Mouse (Mus musculus) bone marrow, adult 2 months (tissue): ENCODE measurements at regions not wholly inside any gene's neighbourhood (a gene's known extent, or its start where the extent isn't known, plus 50 kb on each side); places are given as distances from the start of the nearest gene placed in this dataset.

ENCODE experiments used
- CTCF ChIP-seq: fragments of 200-500 bp; IDR thresholded peaks from 2 replicates; pipeline ENCODE4 v1.5.1; 2011; ENCODE audit warnings: low read length, control low read depth; ENCODE audit not compliant: control insufficient read depth, insufficient read depth
- POLR2A ChIP-seq: fragments of 200-500 bp; IDR thresholded peaks from 2 replicates; pipeline ENCODE4 v1.6.1; 2011; ENCODE audit warnings: low read depth, mild to moderate bottlenecking, control low read depth, low read length, borderline replicate concordance; ENCODE audit not compliant: control insufficient read depth

DNA sequence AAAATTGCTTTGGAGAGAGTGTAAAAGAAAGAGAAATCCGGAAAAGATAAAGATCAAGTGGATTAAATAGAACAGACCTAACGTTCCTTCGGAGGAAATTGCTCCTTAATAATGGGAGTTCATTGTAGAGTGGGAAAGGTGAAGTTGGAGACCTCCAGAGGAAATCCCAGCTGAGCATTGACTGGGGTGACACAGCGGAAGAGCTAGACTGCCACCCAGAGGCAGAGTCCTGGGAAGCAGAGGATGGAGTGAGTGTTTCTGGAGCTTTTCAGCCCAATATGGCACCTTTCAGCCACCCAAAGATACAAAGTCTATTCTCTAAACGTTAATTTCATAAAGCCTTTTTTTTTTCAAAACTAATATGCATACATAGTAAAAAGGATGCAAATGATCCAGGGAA lies 1731.3 kb upstream of the Gm7489 start:
- TF ChIP-seq CTCF (no peak), POLR2A (no peak)
